Mouse (Mus musculus) monocyte, adult 5-6 weeks (primary cell): ENCODE results near the gene Atraid. TPM values are rescaled to one million over a fixed set of nuclear protein-coding genes. Genes with fewer than 3 reads are reported as not detected.
"Not testable (repeated sequence)": the region's sequence is repeated elsewhere in the genome, so short reads cannot be mapped to it uniquely, and the experiment has no call there.

Experiments used
- ATAC-seq: fragments of 153-309, 156-312 bp; replicated peaks from 2 replicates; pipeline ENCODE4 v1.8.0; 2017; ENCODE audit warnings: mild to moderate bottlenecking; ENCODE audit not compliant: low TSS enrichment, insufficient number of reproducible peaks, severe bottlenecking, poor library complexity, low FRiP score
- total RNA-seq: library from RNA; stranded (forward); fragments of 200-1000, 200-491, 200-594 nt; gene quantifications from 3 replicates; pipeline ENCODE4 v1.2.3, GENCODE M21; 2017

Atraid gene
- 44.7 to 61.4 TPM (median 49.9 TPM) in 3 replicates for total RNA-seq

- ATAC-seq = peak; percentile 85
Observed at GRCm38 (mm10) chr5:31047848-31048762, at the start of gene Atraid. Gene Atraid (plus strand): TSS chr5:31048312.

GRCm38 (mm10) chr5:30999324-30999723, 48.8 kb upstream of the Atraid start:
- no peak for ATAC-seq

- no peak for ATAC-seq
Observed at GRCm38 (mm10) chr5:31000122-31000521, 48.0 kb upstream of the Atraid start.

- no peak for ATAC-seq
Observed at GRCm38 (mm10) chr5:31000993-31001392, 47.1 kb upstream of the Atraid start.

GRCm38 (mm10) chr5:31001560-31001959, 46.6 kb upstream of the Atraid start:
- no peak for ATAC-seq

- ATAC-seq = peak; percentile 85
Observed at GRCm38 (mm10) chr5:31004184-31004583, 43.9 kb upstream of the Atraid start.

GRCm38 (mm10) chr5:31012737-31013136, 35.4 kb upstream of the Atraid start:
- no peak for ATAC-seq

GRCm38 (mm10) chr5:31015913-31016312, 32.2 kb upstream of the Atraid start:
- ATAC-seq = no peak

- ATAC-seq = not testable (repeated sequence)
Observed at GRCm38 (mm10) chr5:31021790-31022189, 26.3 kb upstream of the Atraid start.

- ATAC-seq = no peak
Observed at GRCm38 (mm10) chr5:31022690-31023089, 25.4 kb upstream of the Atraid start.

GRCm38 (mm10) chr5:31023254-31023653, 24.9 kb upstream of the Atraid start:
- no peak for ATAC-seq

- no peak for ATAC-seq
Observed at GRCm38 (mm10) chr5:31024641-31025040, 23.5 kb upstream of the Atraid start.

- ATAC-seq = no peak
Observed at GRCm38 (mm10) chr5:31030926-31031325, 17.2 kb upstream of the Atraid start.

GRCm38 (mm10) chr5:31031508-31031907, 16.6 kb upstream of the Atraid start:
- ATAC-seq = no peak

- no peak for ATAC-seq
Observed at GRCm38 (mm10) chr5:31034669-31035068, 13.4 kb upstream of the Atraid start.

GRCm38 (mm10) chr5:31036556-31036955, 11.6 kb upstream of the Atraid start:
- not testable (repeated sequence) for ATAC-seq

GRCm38 (mm10) chr5:31038171-31038845, 9.8 kb upstream of the Atraid start:
- ATAC-seq = no peak

- no peak for ATAC-seq
Observed at GRCm38 (mm10) chr5:31046416-31046815, 1.7 kb upstream of the Atraid start.

GRCm38 (mm10) chr5:31047074-31047473, 1.0 kb upstream of the Atraid start:
- ATAC-seq = no peak
